Mouse (Mus musculus): Measurements from ENCODE around the gene Shf. TPM values are rescaled to one million over a fixed set of nuclear protein-coding genes. Genes with fewer than 3 reads are reported as not detected.

The Shf gene
- total RNA-seq, 2 experiments from 2014 or later, result 68.3 to 76.2 TPM

DNA sequence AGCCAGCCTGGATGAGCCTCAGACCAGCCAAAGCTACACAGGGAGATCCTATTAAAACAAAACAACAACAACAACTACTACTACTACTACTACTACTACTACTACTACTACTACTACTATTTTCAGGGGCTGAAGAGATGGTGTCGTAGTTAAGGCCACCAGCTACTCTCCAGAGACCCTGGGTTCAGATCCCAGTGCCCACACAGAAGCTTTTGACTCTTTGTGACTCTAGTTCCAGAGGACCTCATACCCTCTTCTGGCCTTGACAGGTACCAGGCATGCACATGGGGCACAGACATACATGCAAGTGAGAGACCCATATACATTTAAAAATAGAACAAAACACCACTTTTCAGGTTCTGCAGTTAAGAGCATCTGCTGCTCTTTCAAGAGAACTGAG is 3.6 kb upstream of the Shf start:
- no peak for DNase-seq (ENCODE audit: low spot score in 2 of 2)
- intact Hi-C loops (cut with DNase I), result no loop called here

DNA sequence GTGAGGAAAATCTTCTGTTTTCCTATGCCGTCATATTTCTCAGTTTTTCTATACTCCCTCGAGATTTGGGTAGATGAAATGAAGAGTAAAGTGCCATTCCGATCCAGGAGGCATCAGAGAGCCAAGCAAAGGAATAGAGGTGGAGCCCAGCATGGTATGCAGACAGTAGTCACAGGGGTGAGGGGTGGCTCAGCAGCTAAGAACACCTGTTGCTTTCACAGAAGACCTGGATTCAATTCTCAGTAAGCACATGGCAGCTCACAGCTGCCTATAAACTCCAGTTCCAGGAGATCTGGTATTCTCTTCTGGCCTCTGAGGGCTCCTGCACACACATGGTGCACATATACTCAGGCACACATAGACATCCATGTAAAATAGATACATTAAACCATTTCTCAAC is 3.1 kb upstream of the Shf start:
- intact Hi-C loops (cut with DNase I), result no loop called here

DNA sequence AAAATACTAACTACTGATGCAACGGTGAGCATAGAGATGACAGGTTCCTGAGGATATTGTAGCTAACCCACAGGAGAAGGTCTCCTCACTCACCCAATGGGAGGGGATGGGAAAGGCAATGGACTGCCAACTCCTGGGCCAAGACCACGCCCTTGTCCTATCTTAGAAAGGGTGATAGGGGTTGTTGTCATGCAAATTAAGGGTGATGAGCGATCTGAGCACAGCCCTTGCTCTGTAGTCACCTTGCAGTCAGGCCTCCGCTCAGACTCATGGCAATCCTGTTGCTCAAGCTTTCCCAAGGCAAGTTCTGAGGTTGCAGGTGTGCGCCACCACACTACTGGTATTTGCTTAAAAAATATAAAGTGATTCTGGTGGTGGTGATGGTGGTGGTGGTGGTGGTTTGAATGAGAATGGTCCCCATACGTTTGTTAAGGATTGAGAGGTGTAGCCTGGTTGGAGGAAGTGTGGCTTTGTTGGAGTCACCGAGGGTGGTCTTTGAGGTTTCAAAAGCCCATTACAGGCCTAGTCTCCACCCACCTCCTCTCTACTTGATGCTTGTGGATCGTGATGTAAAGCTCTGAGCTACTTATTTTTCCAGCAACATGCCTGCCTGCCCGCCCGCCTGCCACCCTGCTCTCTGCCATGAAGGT is 1.3 kb upstream of the Shf start:
- intact Hi-C loops (cut with DNase I), result no loop called here
- DNase-seq (ENCODE audit: low spot score in 2 of 2), result peak in 1 of 2 experiments; percentile 2

More for the DNA sequence above, 3.1 kb upstream of the Shf start:
- DNase-seq (ENCODE audit: low spot score in 2 of 2), result no peak

DNA sequence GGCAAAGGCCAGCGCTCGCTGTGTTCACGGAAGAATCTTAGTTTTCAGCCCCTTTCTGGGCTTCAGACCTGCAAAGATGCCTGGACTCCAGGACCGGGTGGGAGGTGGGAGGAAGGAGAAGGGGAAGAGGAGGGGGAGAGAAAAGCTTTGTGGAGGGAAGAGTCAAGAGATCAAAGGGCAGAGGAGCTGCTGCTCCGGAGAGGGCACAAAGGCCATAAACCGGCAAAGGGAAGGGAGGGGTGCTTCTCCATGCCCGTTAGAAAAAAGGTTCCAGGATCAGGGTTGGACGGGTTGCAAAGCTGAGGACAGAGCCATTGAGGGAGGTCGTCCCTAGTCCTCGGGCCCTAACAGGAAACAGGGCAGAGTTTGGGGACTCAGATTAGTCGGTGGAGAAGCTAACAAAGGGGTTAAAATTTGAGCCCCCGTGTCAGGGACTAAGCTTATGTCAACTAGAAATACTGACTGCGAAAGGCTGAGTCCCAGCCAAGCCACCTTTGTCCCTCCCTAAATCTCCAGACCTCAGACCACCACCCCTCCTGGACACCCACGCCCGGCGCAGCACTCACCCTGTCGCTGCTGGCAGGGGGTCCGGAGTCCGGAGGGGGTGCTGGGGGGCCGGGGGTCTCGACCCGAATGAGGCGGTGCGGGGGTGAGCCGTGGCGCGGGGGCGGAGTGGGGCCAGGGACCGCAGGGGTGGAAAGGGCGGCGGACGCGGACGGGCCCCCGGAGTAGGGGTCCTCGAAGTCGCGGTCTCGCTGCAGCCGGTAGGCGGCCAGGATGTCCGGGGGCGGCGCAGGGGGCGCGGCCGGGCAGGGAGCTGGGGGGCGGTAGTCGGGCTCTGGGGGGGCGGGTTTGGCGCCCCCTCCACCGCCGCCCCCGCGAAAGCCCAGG is 636 bp downstream of the Shf start:
- DNase-seq (ENCODE audit: low spot score in 2 of 2), result peak in 1 of 2 experiments; percentile 16

DNA sequence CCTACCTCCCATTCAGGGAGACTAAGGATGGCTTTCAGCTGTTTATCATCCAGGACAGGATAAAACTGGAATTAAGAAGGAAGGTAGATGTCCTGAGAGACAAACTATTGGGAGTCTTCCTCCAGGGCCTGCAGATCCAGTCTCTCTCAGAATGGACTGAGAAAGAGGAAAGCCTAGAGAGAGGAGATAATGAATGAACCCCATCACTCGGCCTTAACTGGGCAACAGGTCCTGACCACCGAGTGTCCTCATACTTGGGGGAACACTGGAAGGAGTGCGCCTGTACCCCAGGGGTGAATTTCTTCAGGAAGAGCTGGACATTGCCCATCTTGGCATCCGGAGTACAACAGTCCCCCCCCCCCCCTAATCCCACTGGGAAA is 1.3 kb downstream of the Shf start:
- intact Hi-C loops (cut with DNase I), result loop anchor here (2.0 kb wide), 1 partner anchor 19 kb away; no protein-coding TSS in a partner anchor
- no peak for DNase-seq (ENCODE audit: low spot score in 2 of 2)

More for the DNA sequence above, 636 bp downstream of the Shf start:
- intact Hi-C loops (cut with DNase I), result loop anchor here (2.0 kb wide), 1 partner anchor 20 kb away; no protein-coding TSS in a partner anchor

DNA sequence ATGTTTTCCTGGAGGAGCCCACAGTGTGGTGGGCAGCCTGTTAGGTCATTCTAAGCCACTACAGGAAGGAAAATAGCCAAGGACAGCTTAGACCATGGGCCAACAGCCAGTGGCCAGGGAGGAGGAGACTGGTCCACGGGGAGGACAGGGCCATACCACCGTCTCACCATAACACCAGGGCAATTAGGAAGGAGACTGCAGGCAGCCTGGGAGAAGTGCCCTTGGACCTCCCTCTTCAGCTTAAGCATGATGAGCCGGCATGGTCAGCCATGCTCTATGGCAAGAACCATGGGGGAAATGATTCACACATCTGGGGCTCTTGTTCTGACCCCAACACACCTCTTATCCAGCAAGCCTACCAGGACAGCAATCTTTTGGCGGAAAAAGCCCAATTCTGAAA is 1.8 kb downstream of the Shf start:
- DNase-seq (ENCODE audit: low spot score in 2 of 2), result peak in 1 of 2 experiments; percentile 3
- intact Hi-C loops (cut with DNase I), result no loop called here

DNA sequence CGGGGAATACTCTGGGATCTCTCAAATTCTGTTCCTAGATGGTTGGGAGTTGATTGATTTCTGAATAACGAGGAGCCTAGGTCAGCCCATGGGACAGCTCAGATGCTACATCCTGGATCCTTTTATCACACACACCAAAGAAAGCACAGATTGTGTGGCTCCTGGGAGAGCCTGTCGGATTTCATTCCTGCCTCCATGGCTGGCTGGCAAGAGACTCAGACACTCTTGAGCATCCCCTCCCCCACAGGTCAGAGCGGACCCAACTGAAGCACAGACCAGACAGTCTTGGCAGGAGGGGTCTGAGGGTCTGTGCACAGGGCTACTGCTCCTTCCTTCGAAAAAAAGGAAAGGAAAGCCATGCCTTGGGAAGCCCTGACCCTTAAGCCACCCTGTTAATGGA is 2.3 kb downstream of the Shf start:
- intact Hi-C loops (cut with DNase I), result no loop called here
- peak in 1 of 2 experiments; percentile 3 for DNase-seq (ENCODE audit: low spot score in 2 of 2)

DNA sequence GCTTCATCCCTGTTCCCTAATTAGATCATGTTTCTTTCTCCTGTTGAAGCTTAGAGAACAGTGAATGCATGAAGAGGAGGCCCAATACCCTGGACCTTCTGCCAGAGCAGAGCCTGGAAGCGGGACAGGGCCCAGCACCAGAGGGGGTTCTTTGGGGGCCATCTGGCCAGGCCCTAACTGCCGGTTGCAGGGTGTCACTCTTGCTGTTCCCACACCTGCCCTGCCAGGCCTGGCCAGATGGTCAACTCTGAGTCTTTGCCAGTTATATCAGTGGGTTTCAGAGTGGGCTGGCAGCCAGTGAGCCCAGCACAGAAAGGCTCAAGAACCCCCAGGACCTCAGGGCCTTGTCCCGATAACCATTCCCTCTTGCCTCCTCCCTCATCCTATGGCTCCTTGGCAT is 2.9 kb downstream of the Shf start:
- intact Hi-C loops (cut with DNase I), result no loop called here
- no peak for DNase-seq (ENCODE audit: low spot score in 2 of 2)

DNA sequence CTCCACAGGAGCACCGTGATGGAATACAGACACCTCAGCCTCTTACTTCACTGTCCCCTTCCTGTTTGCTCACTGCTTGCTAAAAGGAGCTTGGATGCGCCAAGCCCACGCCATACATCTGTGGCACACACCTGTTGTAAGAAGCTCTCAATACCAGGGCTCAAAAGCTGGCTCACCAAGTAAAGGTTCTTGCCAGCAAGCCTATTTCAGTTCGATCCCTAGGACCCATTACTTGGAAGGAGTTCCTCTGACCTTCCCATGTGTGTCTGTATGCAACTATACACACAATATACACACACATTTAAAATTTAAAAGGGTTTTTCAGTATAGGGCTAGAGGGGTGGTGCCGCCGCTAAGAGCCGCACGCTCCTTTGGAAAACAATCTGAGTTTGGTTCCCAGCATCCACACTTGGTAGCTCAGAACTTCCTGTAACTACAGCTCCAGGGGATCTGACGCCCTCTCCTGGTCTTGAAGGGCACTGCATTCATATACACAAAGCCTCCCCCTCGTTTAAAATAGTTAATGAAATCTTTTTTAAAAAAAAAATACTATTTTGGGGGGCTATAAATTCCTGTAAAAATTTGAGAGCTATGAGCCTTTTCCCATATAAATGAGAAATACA is 3.6 kb downstream of the Shf start:
- DNase-seq (ENCODE audit: low spot score in 2 of 2), result no peak
- intact Hi-C loops (cut with DNase I), result no loop called here

DNA sequence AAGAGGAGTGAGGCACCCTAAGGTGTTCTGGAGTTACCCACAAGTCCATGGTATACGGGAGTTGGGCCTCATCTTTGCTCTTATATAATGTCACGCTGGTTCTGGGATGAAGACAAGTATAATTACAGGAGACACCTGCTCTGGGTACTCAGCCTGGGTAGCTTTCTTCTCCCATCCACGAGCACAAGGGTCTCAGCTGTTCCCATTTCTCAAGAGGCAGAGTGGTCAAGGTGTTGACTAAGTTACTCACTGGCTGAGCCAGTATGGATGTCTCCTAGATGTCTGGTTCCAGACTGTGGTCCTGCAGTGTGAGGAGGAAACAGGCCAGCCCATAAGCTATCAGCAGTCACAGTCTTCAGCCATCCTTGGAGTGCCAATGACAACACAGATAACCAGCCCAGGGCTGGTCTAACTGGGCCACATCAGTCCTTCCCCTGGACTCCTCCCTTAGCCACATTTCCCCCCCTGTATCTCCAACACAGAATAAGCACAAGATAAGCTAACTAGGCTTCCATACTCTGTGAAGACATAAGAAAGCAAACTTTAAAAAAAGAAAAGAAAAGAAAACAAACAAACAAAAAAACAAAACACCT is 4.5 kb downstream of the Shf start:
- no peak for DNase-seq (ENCODE audit: low spot score in 2 of 2)
- intact Hi-C loops (cut with DNase I), result no loop called here

DNA sequence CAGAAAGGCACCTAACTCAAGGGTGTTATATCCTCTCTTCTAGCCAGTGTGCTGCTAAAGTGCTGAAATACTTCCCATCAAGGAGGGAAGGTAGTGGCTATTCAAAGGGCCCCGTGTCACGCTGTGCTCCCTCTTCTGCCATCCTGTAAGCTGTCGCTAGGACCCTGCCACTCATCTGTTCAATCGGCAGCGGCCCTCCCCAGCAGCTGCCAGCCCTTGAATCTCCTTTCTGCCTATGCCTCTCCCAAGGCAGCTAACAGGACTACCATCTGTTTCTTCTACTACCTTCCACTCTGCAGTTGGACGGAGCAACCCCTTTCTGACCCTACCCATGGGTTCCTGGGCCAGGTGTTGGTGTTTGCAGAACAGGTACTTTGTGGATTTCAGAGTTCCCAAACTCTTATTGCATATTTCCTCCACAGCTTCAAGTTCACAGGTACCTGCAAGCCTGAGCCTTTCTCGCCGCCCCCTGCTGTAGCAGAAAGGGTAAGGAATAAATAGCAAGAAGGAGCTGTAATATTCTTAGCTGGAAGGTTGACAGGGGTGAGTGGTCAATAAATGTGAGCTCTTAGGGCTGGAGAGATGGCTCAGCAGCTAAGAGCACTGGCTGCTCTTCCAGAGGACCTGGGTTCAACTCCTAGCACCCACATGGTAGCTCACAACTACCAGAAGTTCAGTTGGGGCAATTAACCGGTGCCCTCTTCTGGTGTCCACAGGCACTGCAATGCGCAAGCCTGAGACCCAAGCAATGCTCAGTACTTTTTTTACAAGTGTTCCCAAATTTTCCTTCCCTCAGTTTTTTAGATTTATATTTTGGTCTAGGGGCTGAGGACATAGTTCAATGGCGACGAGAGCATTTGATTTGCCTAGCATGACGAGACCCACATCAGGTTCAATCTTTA is 6.1 kb downstream of the Shf start:
- no peak for DNase-seq (ENCODE audit: low spot score in 2 of 2)
- intact Hi-C loops (cut with DNase I), result no loop called here

DNA sequence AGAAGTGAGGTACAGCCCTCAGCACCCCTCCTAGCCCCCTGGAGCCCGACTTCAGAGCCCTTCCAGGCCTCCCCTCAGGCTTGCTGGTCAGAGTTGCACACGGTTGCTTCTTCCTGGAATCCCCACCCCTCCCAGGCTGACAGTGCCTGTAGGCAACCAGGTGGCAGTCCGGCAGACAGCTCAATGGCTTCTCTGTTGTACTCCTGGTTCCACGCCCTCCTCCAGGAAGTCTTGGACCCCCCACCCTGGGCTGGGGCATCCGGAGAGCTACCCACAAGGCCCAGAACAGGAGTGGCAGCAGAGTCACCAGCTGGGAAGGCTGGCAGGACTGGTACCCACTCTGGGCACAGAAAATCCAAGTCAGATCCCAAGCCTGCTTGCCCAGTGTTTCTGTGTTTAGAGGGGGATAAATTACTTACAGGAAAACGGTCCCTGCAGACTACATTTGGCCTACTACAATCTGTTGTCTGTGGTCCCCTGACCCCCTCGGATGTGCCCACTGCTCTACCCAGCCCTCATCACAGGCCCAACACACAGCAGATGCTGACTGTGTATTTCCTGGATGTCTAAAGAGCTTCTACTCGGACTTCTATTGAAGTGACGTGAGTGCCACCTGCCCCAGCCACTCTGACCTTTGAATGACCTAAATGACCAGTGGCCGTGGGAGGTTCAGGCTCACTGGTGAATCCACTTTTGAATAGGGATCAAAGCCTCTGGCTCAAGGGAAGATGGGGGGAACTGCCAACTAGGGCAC is 6.9 kb downstream of the Shf start:
- no peak for DNase-seq (ENCODE audit: low spot score in 2 of 2)
- intact Hi-C loops (cut with DNase I), result no loop called here

DNA sequence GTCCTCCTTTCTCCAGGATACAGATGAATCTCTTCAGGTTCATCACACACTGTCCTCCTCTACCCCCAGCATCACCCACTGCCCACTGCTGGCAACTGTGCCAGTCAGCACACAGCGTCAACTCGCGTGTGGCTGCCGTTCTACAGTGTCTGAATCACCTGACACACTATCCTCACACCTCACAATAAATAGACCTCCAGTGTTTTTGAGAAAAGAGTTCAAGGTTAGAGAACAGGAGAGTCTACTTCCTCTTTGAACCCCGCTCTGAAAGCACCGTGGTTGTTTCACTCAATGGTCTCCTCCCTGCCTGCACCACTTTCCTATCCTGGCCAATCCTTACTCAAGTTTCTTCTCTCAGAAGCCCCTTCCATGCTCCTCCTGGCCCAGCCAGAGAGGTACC is 7.8 kb downstream of the Shf start:
- no peak for DNase-seq (ENCODE audit: low spot score in 2 of 2)
- intact Hi-C loops (cut with DNase I), result no loop called here

DNA sequence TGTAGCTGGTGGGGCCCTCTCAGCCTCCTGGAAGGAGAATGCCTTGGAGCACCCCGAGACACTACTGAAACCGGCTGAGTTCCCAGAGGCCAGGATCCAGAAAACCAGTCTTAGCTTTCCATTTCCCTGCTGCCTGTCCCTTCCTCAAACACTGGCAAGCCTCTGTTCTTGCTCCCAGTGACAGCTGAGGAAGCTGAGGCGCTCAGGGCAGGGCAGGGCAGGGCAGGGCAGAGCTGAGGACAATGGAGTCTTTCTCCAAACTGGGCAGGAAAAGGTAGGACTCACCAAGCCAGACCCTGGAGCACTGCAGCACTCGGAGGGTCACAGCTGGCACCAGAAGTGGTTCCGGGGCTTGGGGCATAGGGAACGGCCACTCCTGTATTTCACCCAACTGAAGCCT is 8.7 kb downstream of the Shf start:
- intact Hi-C loops (cut with DNase I), result no loop called here
- DNase-seq (ENCODE audit: low spot score in 2 of 2), result no peak

DNA sequence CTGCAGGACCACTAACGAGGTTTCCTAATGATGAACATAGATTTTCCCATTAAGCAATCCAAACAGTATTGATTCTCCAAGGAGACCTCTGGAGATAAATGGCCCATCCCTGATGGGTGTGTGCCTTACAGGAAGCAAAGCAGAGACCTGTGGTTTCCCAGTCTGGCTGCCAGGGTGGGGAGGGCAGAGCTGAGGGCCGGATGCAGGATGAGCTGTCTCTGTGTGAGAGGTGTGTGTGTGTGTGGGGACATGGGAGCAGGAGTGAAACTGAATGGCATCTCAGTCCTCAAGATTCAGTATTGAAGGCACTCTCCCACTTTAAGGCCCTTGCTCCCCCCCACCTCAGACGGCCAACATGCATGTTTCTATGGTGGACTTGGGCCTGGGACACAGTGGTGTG is 12.8 kb downstream of the Shf start:
- no peak for DNase-seq (ENCODE audit: low spot score in 2 of 2)
- intact Hi-C loops (cut with DNase I), result no loop called here

DNA sequence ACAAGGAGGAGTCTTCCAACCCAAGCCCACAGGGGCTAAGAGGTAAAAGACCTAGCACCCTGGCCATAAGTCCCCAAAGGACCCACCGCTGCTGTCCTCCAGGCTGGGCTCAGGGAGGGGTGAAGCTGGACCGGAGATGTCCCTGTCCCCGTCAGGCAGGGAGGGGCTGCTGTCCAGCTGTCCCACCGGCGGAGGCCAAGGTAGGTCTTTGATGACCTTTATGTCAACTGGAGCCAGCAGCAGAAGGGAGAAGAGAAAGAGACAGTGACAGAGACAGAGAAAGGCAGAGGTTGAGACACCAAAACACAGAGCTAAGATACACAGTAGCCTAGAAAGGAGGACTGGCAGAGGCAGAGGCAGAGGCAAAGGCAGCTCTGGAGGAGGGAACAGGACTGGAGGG is 13.6 kb downstream of the Shf start:
- intact Hi-C loops (cut with DNase I), result no loop called here
- no peak for DNase-seq (ENCODE audit: low spot score in 2 of 2)

DNA sequence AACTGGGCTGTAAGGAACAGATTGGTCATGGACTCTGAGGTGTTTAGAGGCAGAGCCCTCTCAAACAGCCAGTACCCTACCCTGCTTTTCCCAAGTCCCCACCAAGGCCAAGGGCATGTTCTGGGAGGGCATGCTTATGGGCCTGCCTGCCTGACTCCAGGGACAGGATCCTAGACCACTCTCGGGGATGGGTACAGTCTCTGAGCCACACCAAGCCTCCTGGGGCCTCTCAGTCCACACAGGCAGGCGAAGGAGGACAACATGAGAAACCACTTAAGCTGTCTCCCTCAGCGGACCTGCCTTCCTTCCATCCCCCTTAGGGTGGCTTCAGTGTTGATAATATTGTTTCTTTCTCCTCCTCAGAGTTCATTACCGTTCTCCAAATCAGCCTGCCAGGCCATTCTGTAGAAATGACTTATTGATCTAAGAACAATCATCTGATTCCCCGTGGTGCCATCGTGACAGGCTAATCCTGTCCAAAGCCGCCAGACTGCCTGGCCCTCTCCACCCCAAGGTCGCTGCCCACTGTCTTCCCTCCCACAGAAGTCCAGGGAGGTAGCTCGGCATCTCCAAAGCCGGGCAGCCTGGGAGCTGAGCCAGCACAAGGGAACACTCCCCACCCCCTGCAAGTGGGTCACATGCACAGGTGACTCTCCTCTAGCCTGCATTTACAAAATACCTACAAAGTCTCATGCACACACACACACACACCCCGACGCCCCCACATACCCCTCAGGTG is 14.6 kb downstream of the Shf start:
- intact Hi-C loops (cut with DNase I), result no loop called here
- DNase-seq (ENCODE audit: low spot score in 2 of 2), result no peak

DNA sequence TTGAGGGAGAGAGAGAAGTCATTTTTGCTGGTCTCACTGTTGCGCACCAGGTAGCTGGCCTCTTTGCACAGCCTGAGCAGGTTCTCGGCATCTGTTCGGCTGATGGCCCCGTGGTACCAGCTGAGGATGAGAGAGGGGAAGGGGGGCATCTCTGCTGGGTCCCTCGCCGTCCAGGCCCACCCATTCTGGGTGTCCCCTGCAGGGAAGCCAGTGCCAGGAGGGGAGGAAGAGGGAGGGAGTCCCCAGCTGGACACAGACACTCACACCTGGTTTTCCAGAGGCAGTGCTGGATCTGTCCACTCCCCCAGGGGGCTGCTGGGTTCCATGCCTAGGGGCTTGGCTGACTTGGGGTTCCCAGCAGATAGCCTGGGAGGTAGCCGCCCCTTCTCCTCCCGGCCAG is 15.2 kb downstream of the Shf start:
- intact Hi-C loops (cut with DNase I), result no loop called here

More for the DNA sequence above, 15.2 kb downstream of the Shf start:
- no peak for DNase-seq (ENCODE audit: low spot score in 2 of 2)
